In genomic region chr4:150239951-150240368, GRCm38 (mm10) we compare ENCODE assay signal across 8 mouse cellular contexts. TPM values are rescaled to one million over a fixed set of nuclear protein-coding genes. Genes with fewer than 3 reads are reported as not detected.
DNase-seq lines count a peak whose midpoint lies in the region; ATAC-seq and TF ChIP-seq lines count a peak whose summit lies in the region.

No protein-coding gene starts in this region.

- DNase-seq in CH12.LX (ENCODE audit: extremely low read depth), result peak; percentile 98
- peak; percentile 61 for DNase-seq in brain, embryonic 18.5 days (ENCODE audit: low read depth, low spot score)
- peak; percentile 88 for DNase-seq in heart, postnatal 0 days (ENCODE audit: low spot score)
- DNase-seq in kidney, postnatal 25 days, result peak; percentile 78 to 91
- peak; percentile 80 for DNase-seq in neural tube, embryonic 11.5 days (ENCODE audit: low spot score)

- TF ChIP-seq RAD21 in CH12.LX (IDR thresholded peaks at IDR 0.05; ENCODE audit: low read depth, low read length), result peak; percentile 54

- H3K79me2 ChIP-seq in CH12.LX (replicated peaks; ENCODE audit: control insufficient read depth, extremely low read depth, insufficient read depth, poor library complexity, severe bottlenecking), result peaks cover 55% of the 10 kb centered on the region

- dilution Hi-C loops in CH12.LX (cut with MboI; ENCODE audit: extremely low pct_ligation_motif_present, extremely low pct_unique_long_range_greater_than_20kb, low sequenced_read_pairs), result no loop called here

- peak; percentile 95 to 100 for TF ChIP-seq CTCF in CH12.LX (conservative IDR thresholded peaks at IDR 0.05 in 1 of 2, IDR thresholded peaks at IDR 0.05 in 1 of 2; ENCODE audit: low read depth in 2 of 2, low read length in 2 of 2)
- peak; percentile 99 for TF ChIP-seq CTCF in heart, postnatal 0 days (IDR thresholded peaks at IDR 0.05; ENCODE audit: low read depth)
- TF ChIP-seq CTCF in testis, adult 2 months (IDR thresholded peaks at IDR 0.05; ENCODE audit: control insufficient read depth, insufficient read depth, insufficient replicate concordance, low read depth, low read length), result peak; percentile 42; the same call in 1 of the 2 replicates

- peak overlapping the region; percentile 87 for H3K4me2 ChIP-seq in CH12.LX (ENCODE audit: insufficient read depth, low read depth, poor library complexity, severe bottlenecking)
- H3K4me2 ChIP-seq in heart, postnatal 0 days (ENCODE audit: low read depth, low read length), result peak overlapping the region; percentile 85
- H3K4me2 ChIP-seq in liver, embryonic 15.5 days, result peak overlapping the region; percentile 97
- peak overlapping the region; percentile 66 for H3K4me2 ChIP-seq in neural tube, embryonic 11.5 days (ENCODE audit: low read depth)

- in situ Hi-C loops in CH12.LX (cut with MboI; ENCODE audit: low pct_ligation_motif_present, low pct_unique_long_range_greater_than_20kb, low sequenced_read_pairs), result no loop called here

- peaks cover 3 to 50% of the 10 kb centered on the region in 2 experiments for H3K4me1 ChIP-seq in CH12.LX (ENCODE audit: control insufficient read depth in 1 of 2, insufficient read depth in 2 of 2)
- H3K4me1 ChIP-seq in erythroblast, embryonic 14.5 days (ENCODE audit: control insufficient read depth), result peaks cover 49% of the 10 kb centered on the region
- peaks cover 42% of the 10 kb centered on the region for H3K4me1 ChIP-seq in heart, postnatal 0 days (ENCODE audit: control insufficient read depth, insufficient read depth)
- H3K4me1 ChIP-seq in liver, embryonic 15.5 days (replicated peaks), result peaks cover 76% of the 10 kb centered on the region
- peaks cover 24% of the 10 kb centered on the region for H3K4me1 ChIP-seq in neural tube, embryonic 11.5 days (ENCODE audit: control insufficient read depth, insufficient read depth, low read length)
- H3K4me1 ChIP-seq in testis, adult 2 months (ENCODE audit: control insufficient read depth, insufficient read depth, low read length), result peaks cover 12% of the 10 kb centered on the region

- H3K36me3 ChIP-seq in CH12.LX (replicated peaks in 1 of 2; ENCODE audit: control insufficient read depth in 1 of 2, insufficient read depth in 1 of 2, low read length in 1 of 2), result peaks cover 45 to 61% of the 10 kb centered on the region in 2 experiments
- peaks cover 57% of the 10 kb centered on the region for H3K36me3 ChIP-seq in erythroblast, embryonic 14.5 days (ENCODE audit: control insufficient read depth)
- peaks cover 53% of the 10 kb centered on the region for H3K36me3 ChIP-seq in heart, postnatal 0 days (replicated peaks; ENCODE audit: control insufficient read depth, insufficient read depth, low read length)
- peaks cover 51% of the 10 kb centered on the region for H3K36me3 ChIP-seq in liver, embryonic 15.5 days (replicated peaks)
- peaks cover 24% of the 10 kb centered on the region for H3K36me3 ChIP-seq in neural tube, embryonic 11.5 days (ENCODE audit: control insufficient read depth, insufficient read depth, low read length)
- H3K36me3 ChIP-seq in testis, adult 2 months (ENCODE audit: control insufficient read depth, insufficient read depth, low read length), result peaks cover 3% of the 10 kb centered on the region

- no peaks in the 10 kb centered on the region for H3K9me3 ChIP-seq in CH12.LX (replicated peaks; ENCODE audit: low read length)
- no peaks in the 10 kb centered on the region for H3K9me3 ChIP-seq in erythroblast, embryonic 14.5 days (ENCODE audit: control insufficient read depth, low read length)
- no peaks in the 10 kb centered on the region for H3K9me3 ChIP-seq in heart, postnatal 0 days (replicated peaks; ENCODE audit: control insufficient read depth, low read length)
- H3K9me3 ChIP-seq in liver, embryonic 15.5 days (replicated peaks), result no peaks in the 10 kb centered on the region
- H3K9me3 ChIP-seq in neural tube, embryonic 11.5 days (ENCODE audit: control insufficient read depth, low read length), result no peaks in the 10 kb centered on the region

- peak overlapping the region in 2 of 3 experiments; percentile 98 to 100 for H3K4me3 ChIP-seq in CH12.LX (replicated peaks in 1 of 3; ENCODE audit: low read depth in 2 of 3, low read length in 2 of 3, poor library complexity in 1 of 3)
- peak overlapping the region; percentile 28 for H3K4me3 ChIP-seq in erythroblast, embryonic 14.5 days (replicated peaks)
- peak overlapping the region; percentile 90 for H3K4me3 ChIP-seq in heart, postnatal 0 days (ENCODE audit: low read depth, low read length)
- 0 out of 2 replicates have a peak overlapping the region, but pooled peaks have one; percentile 88 for H3K4me3 ChIP-seq in liver, embryonic 15.5 days (replicated peaks)
- H3K4me3 ChIP-seq in neural tube, embryonic 11.5 days (ENCODE audit: low read depth, low read length), result peak overlapping the region; percentile 87
- no peak overlapping the region for H3K4me3 ChIP-seq in testis, adult 2 months (ENCODE audit: control insufficient read depth, low read depth, low read length)

- TF ChIP-seq POLR2A in CH12.LX (IDR thresholded peaks at IDR 0.05; ENCODE audit: low read depth, low read length), result peak; percentile 60
- TF ChIP-seq POLR2A in testis, adult 2 months (IDR thresholded peaks at IDR 0.05; ENCODE audit: control insufficient read depth, low read depth, low read length), result no peak

- WGBS in heart, postnatal 0 days, result 10% methylated on average over 6 of the region's 6 CpGs
- WGBS in liver, embryonic 15.5 days (ENCODE audit: insufficient replicate concordance), result 6% methylated on average over 6 of the region's 6 CpGs
- WGBS in neural tube, embryonic 11.5 days, result 2% methylated on average over 6 of the region's 6 CpGs

- ATAC-seq in heart, postnatal 0 days (ENCODE audit: insufficient read depth, low read depth), result no peak
- no peak for ATAC-seq in liver, embryonic 15.5 days (ENCODE audit: insufficient read depth)
- ATAC-seq in neural tube, embryonic 11.5 days (ENCODE audit: insufficient read depth, low FRiP score, low TSS enrichment), result no peak

- peak overlapping the region; percentile 37; the same call in 1 of the 2 replicates for H3K9ac ChIP-seq in CH12.LX (ENCODE audit: insufficient read depth, low read depth)
- 0 out of 2 replicates have a peak overlapping the region, but pooled peaks have one; percentile 13 for H3K9ac ChIP-seq in heart, postnatal 0 days (replicated peaks; ENCODE audit: low read depth, low read length)
- no peak overlapping the region for H3K9ac ChIP-seq in liver, embryonic 15.5 days
- no peak overlapping the region for H3K9ac ChIP-seq in neural tube, embryonic 11.5 days (ENCODE audit: low read length)

- no peaks in the 10 kb centered on the region for H3K27me3 ChIP-seq in CH12.LX (replicated peaks)
- no peaks in the 10 kb centered on the region for H3K27me3 ChIP-seq in erythroblast, embryonic 14.5 days (ENCODE audit: control insufficient read depth)
- no peaks in the 10 kb centered on the region for H3K27me3 ChIP-seq in heart, postnatal 0 days (ENCODE audit: control insufficient read depth, insufficient read depth, low read length)
- no peaks in the 10 kb centered on the region for H3K27me3 ChIP-seq in liver, embryonic 15.5 days
- no peaks in the 10 kb centered on the region for H3K27me3 ChIP-seq in neural tube, embryonic 11.5 days (ENCODE audit: control insufficient read depth, insufficient read depth, low read length)
- H3K27me3 ChIP-seq in testis, adult 2 months (ENCODE audit: control insufficient read depth, insufficient read depth, low read length), result no peaks in the 10 kb centered on the region

- H3K27ac ChIP-seq in CH12.LX (ENCODE audit: insufficient read depth, low read depth), result peak overlapping the region; percentile 13
- H3K27ac ChIP-seq in heart, postnatal 0 days (ENCODE audit: low read depth), result peak overlapping the region; percentile 97
- H3K27ac ChIP-seq in liver, embryonic 15.5 days (replicated peaks), result peak overlapping the region; percentile 38; the same call in 1 of the 2 replicates
- H3K27ac ChIP-seq in neural tube, embryonic 11.5 days (ENCODE audit: low read depth, low read length), result peak overlapping the region; percentile 41; the same call in 1 of the 2 replicates
- H3K27ac ChIP-seq in testis, adult 2 months (ENCODE audit: control insufficient read depth, insufficient read depth, low read depth, low read length), result no peak overlapping the region

- peak; percentile 50 for TF ChIP-seq EP300 in CH12.LX (IDR thresholded peaks at IDR 0.05; ENCODE audit: low read length)
- TF ChIP-seq EP300 in heart, postnatal 0 days (IDR thresholded peaks at IDR 0.05; ENCODE audit: low read depth), result no peak

RNA-seq across cellular contexts. Expression of gene Eno1, which starts 3.4 kb away (rescaled TPM):
- 1,210 and 1,985 TPM in 2 replicates for total RNA-seq in CH12.LX (2012; rRNA removed)
- total RNA-seq in CH12.LX (2014; rRNA removed), result 903 and 1,109 TPM in 2 replicates
- polyA plus RNA-seq in CH12.LX (2012; ENCODE audit: insufficient read length, low read depth), result 1,272 and 1,619 TPM in 2 replicates
- 25.2 and 47.2 TPM in 2 replicates for polyA plus RNA-seq in erythroblast, embryonic 14.5 days (2012)
- 525 and 625 TPM in 2 replicates for total RNA-seq in heart, postnatal 0 days (2014; rRNA removed; ENCODE audit: low replicate concordance)
- 999 and 1,074 TPM in 2 replicates for polyA plus RNA-seq in heart, postnatal 0 days (2015; fragmentation: Nextera tagmentation; extraction: Ambion mirVana)
- polyA plus RNA-seq in liver, embryonic 15.5 days (2015; fragmentation: Nextera tagmentation; extraction: Ambion mirVana), result 557 and 577 TPM in 2 replicates
- polyA plus RNA-seq in neural tube, embryonic 11.5 days (2014; fragmentation: Nextera tagmentation; extraction: Ambion mirVana), result 1,923 and 1,983 TPM in 2 replicates
- 477 and 586 TPM in 2 replicates for polyA plus RNA-seq in testis, adult 2 months (2012; rRNA removed)

RNA-seq across cellular contexts. Expression of gene Car6, which starts 38.8 kb away (rescaled TPM):
- total RNA-seq in CH12.LX (2012; rRNA removed) (not detected in 2 replicates), CH12.LX (2014; rRNA removed) (not detected in 2 replicates)
- polyA plus RNA-seq in CH12.LX (2012; ENCODE audit: insufficient read length, low read depth), result not detected in 2 replicates
- polyA plus RNA-seq in erythroblast, embryonic 14.5 days (2012), result not detected in 2 replicates
- not detected in 2 replicates for total RNA-seq in heart, postnatal 0 days (2014; rRNA removed; ENCODE audit: low replicate concordance)
- polyA plus RNA-seq in heart, postnatal 0 days (2015; fragmentation: Nextera tagmentation; extraction: Ambion mirVana), result not detected in 2 replicates
- not detected in 2 replicates for polyA plus RNA-seq in liver, embryonic 15.5 days (2015; fragmentation: Nextera tagmentation; extraction: Ambion mirVana)
- polyA plus RNA-seq in neural tube, embryonic 11.5 days (2014; fragmentation: Nextera tagmentation; extraction: Ambion mirVana), result 0.39 TPM in 1 of 2 replicates, not detected in the other
- 0.10 TPM in 1 of 2 replicates, not detected in the other for polyA plus RNA-seq in testis, adult 2 months (2012; rRNA removed)

RNA-seq across cellular contexts. Expression of gene Rere, which starts 41.5 kb away (rescaled TPM):
- 8.2 and 8.7 TPM in 2 replicates for total RNA-seq in CH12.LX (2012; rRNA removed)
- total RNA-seq in CH12.LX (2014; rRNA removed), result 3.1 and 3.4 TPM in 2 replicates
- 28.2 and 36.5 TPM in 2 replicates for polyA plus RNA-seq in CH12.LX (2012; ENCODE audit: insufficient read length, low read depth)
- 3.1 and 3.5 TPM in 2 replicates for polyA plus RNA-seq in erythroblast, embryonic 14.5 days (2012)
- 13.9 and 17.9 TPM in 2 replicates for total RNA-seq in heart, postnatal 0 days (2014; rRNA removed; ENCODE audit: low replicate concordance)
- 11.9 and 14.6 TPM in 2 replicates for polyA plus RNA-seq in heart, postnatal 0 days (2015; fragmentation: Nextera tagmentation; extraction: Ambion mirVana)
- polyA plus RNA-seq in liver, embryonic 15.5 days (2015; fragmentation: Nextera tagmentation; extraction: Ambion mirVana), result 5.3 and 6.8 TPM in 2 replicates
- polyA plus RNA-seq in neural tube, embryonic 11.5 days (2014; fragmentation: Nextera tagmentation; extraction: Ambion mirVana), result 51.5 and 52.0 TPM in 2 replicates
- polyA plus RNA-seq in testis, adult 2 months (2012; rRNA removed), result 21.1 and 26.2 TPM in 2 replicates

Comparison
In these comparisons a context has a peak if more than half of its experiments do, and no peak if none do; other contexts are left out.
1. H3K9ac ChIP-seq: peak in CH12.LX (single experiment) and heart, postnatal 0 days (single experiment); none in liver, embryonic 15.5 days (single experiment) and neural tube, embryonic 11.5 days (single experiment).
2. CTCF ChIP-seq: peak in every context shown above with its lines; median percentile 99 in heart, postnatal 0 days; 98 in CH12.LX; 42 in testis, adult 2 months.
3. Peak in every context shown above with its lines, with median percentiles within 50 percentile points of each other: DNase-seq and H3K4me2 ChIP-seq.